Mouse (Mus musculus): ENCODE results near the gene Abca9. TPM values are rescaled to one million over a fixed set of nuclear protein-coding genes. Genes with fewer than 3 reads are reported as not detected.

Gene Abca9
- total RNA-seq, 2 experiments from 2014 or later: 8.6 to 9.5 TPM

- no peak for DNase-seq
- intact Hi-C loops (cut with DNase I): no loop called here
Observed at GRCm38 (mm10) chr11:110072158-110072557, 95.8 kb downstream of the Abca9 start.

- no peak for DNase-seq
- intact Hi-C loops (cut with DNase I): no loop called here
Observed at GRCm38 (mm10) chr11:110061032-110061431, 107.0 kb downstream of the Abca9 start.

GRCm38 (mm10) chr11:110060127-110060526, 107.9 kb downstream of the Abca9 start:
- no peak for DNase-seq
- intact Hi-C loops (cut with DNase I): no loop called here

GRCm38 (mm10) chr11:110053681-110054080, 114.3 kb downstream of the Abca9 start:
- intact Hi-C loops (cut with DNase I): no loop called here
- no peak for DNase-seq

Other genes with a start within 250 kb of the Abca9 start
- gene Abca8b, start 172.4 kb downstream of the Abca9 start, total RNA-seq (2021): 1 to 10 TPM; 3.7 to 4.5 TPM
- gene Abca8a, start 72.2 kb downstream of the Abca9 start, total RNA-seq (2021): 10 to 100 TPM in 1 of 2 experiments, 1 to 10 TPM in 1; 9.3 to 15.8 TPM
- under 1 TPM; 0.89 to 0.94 TPM for gene Abca6, start 83.6 kb upstream of the Abca9 start, total RNA-seq (2021)
- gene Abca5, start 169.5 kb upstream of the Abca9 start, total RNA-seq (2021): 10 to 100 TPM; 32.4 to 32.7 TPM
- gene Map2k6, start 230.9 kb upstream of the Abca9 start, total RNA-seq (2021): 10 to 100 TPM; 33.0 to 35.7 TPM

Measured in left cerebral cortex, postnatal 4 days (tissue).